Mouse (Mus musculus) olfactory bulb, adult 2 months (tissue): Measurements from ENCODE around the gene Ak5.

Experiments used
- CTCF ChIP-seq: fragments of 200-500 bp; IDR thresholded peaks from 2 replicates; pipeline ENCODE4 v1.5.1; 2012; ENCODE audit warnings: low read depth, mild to moderate bottlenecking, low read length, moderate library complexity; ENCODE audit not compliant: insufficient read depth
- POLR2A ChIP-seq: fragments of 200-500 bp; IDR thresholded peaks from 2 replicates; pipeline ENCODE4 v1.6.1; 2012; ENCODE audit warnings: mild to moderate bottlenecking, low read depth, low read length, moderate library complexity; ENCODE audit not compliant: insufficient read depth

GRCm38 (mm10) chr3:152585581-152585980 is 82.6 kb downstream of the Ak5 start:
- TF ChIP-seq POLR2A (no peak), CTCF (no peak)
